Mouse (Mus musculus) spleen, adult 12 weeks (tissue): ENCODE data around the gene Phgdh.

Experiments used
- DNase-seq: peaks from one replicate; pipeline ENCODE4 v3.0.0; 2022; ENCODE audit warnings: low spot score

Phgdh gene

DNA sequence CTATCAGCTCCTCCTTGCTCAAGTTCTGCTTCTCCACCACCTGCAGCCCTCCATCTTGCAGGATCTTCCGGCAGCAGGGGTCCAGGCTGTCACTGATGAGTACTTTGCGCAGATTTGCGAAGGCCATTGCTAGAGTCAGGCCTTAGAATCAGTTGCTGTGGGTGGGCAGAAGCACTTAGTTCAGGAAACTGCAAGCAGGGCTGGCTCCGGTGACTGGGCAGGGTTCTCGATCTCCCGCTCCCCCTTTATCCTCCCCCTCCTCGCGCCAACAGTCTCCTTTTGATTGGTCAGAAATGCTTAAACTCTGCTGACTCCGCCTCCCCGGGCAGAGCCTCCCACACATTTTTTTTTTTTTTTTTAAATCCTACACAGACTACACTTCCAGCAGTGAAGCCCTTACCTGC is at the start of gene Phgdh:
Phgdh (minus strand) TSS at position 285 of the 404 bp plus-strand sequence.
- DNase-seq, result peak; percentile 46

DNA sequence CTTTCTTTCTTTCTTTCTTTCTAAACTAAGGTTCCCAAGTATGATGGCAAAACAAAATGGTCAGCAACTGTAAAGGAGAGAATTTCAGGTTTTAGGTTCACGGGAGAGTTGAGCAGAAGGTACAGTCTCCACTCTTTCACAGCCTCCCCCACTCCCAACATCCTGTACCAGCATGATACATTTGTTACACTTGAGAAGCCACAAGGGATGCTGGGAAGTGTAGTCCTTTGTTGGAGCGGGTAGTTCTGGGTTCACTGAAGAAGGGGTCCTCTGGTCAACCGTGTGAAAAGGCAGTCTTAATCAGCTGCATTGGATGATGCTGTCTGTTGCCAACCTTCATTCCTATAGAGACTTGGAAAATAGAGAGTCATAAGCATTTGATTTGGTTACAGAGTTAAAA is 49.5 kb upstream of the Phgdh start:
- DNase-seq, result no peak

DNA sequence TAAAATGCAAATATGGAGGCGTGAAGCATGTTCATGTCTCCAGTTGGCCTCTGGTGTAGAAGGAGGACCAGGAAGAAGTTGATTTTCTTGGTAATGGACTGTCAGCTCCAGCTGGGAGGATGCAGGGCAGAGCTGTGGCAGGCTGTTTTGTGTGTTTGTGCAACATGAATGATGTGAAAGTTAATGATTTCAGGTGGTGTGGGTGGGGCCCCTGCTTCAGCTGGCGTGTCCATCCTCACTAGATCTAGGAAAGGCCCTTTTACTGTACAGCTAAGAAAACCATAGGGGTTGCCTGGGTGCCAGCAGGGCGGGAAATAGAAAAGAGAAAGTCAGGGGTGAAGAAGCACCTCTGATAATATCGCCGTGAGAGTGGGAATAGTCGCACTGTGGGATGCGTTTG is 48.0 kb upstream of the Phgdh start:
- DNase-seq, result no peak

DNA sequence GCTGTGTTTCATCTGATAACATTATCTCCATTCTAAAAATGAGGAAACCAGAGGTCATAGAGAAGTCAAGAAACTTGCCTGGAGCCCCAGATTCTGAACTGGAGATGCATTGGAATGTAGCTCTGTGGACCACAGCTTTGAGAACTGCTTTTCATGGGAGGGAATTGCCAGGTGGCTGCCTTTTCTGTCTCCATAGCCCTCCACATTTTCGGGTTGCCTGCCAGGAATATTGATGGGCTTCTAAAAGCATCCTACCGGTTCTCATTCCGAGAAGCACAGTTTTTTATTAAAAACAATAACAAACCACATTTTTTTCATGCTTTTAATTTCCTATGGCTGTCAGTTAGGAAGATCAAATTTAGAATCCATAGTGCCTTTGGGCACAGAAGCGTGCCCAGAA is 47.3 kb upstream of the Phgdh start:
- DNase-seq, result no peak

DNA sequence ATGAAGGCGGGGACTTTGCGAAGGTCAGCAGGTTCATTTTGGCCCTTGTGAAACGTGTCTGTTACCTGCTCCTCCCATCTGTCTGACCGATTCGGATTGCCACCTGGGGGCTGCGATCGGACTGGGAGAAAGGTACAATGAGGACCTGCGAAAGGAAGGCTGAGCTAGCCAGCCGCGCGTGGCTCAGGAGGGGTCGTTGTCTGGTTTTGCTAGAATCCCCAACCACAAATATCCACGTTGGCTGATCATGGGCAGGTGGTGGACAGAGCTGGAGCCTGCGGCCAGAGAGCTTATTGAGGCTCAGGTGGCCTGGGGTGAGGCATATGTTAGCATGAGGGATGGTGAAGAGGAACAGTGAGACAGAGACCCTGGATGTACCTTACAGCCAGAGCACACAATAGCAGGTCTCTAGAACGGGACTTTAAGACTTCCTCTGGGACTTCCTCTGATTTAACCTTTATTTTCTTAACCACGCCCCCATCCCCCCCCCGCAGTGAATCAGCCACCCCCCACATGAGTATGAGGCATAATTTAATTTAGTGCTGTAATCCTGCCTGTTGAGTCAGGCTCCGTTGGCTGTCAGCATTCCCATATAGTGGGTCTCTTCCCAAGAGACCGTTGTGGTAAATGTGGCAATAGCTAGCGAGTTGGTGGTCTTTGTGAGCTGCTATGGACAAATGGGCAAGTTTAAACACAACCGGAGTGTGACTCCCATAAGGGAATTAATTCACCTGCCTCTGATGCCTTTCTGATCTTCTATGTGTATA is 43.4 kb upstream of the Phgdh start:
- no peak for DNase-seq

DNA sequence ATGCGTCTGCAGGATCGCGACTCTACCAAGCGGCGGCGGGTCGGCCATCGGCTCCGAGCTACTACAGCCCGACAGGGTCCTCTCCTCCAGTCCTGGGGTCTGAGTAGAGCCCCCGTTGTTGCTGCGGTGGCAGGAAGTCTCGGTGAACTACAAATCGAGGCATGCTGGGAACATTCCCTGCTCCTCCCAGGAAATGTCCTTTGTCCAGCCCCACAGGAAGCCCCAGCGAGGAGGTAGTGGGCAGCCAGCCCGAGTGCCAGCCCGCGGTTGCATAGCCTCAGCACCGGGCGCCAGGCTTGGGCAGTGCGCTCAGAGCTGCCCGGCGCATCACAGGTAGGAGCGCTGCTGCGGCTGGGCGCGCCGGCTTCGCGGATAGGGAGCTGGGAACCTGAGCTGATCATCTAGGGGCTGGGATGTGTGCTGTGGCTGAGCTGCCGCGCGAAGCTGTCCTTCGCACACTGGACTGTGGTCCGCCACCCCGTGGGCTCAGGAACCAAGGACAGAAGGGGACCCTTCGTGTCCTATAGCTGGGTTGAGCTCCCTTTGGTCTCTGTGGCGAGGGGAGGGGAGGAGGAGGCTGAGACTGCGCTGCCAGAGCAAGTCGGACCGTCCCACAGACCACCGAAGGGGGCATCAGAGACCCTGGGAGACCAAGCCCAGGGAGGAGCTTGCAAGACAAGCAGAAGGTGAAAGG is 42.6 kb upstream of the Phgdh start, which contains the start of gene Zfp697:
Zfp697 (plus strand) TSS at position 216 of the 694 bp plus-strand sequence.
- no peak for DNase-seq

DNA sequence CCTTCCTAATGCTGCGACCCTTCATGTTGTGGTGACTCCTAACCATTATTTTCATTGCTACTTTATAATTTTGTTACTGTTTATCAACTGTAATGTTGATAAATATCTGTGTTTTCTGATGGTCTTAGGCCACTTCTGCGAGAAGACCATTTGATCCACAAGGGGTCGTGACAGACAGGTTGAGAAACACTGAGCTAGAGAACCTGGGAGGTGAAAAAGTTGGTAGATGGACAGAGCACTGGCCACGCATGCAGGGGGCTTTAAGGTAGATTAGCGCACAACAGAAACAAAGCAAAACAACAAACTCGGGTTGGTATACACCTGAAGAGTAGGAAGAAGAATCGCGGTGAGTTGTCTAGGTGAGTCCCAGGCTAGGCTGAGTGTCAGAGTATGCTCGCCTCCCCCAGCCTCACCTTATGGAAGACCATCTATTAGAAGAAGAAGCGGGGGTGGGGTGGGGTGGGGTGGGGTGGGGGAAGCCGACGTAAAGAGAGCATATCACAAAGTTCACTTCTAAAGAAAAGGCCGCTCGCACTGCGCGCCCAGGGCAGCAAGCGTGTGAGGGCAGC is 42.0 kb upstream of the Phgdh start:
- DNase-seq, result no peak

DNA sequence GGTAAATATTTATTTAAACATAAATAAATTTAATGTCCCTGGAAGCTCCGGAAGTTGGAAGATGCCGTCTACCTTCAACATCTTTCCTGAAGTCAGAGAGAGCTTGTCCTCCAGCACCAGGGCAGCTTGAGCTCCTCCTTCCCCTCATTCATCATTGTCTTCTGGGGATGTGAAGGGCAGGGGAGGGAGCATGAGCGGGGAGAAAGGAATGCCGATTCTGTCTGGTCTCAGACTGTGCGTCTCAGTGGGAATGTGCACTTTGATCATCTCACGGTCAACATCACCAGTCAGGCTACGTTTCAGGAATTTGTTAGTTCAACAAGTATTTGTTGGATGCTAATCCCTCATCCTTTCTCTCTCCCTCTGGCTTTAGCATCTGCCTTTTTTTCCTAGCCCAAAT is 39.4 kb upstream of the Phgdh start:
- DNase-seq, result no peak

DNA sequence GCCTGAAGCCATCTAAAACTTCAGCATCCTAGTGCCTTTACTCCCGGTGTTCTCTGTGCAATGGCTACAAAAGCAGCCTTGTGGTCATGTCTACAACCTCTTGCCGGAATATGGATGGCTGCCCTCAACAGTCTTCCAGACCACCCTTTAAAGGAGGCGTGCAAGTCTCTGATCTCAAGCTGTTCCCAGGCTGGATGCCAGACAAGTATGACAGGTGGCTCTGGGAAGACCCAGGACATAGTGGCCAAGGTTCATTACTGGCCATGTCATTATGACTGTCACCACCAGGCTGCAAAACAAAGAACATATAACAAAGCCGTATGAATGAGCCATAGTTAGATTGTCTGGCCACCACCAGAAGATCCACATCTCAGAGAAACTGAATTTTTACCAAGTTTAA is 38.5 kb upstream of the Phgdh start:
- DNase-seq, result no peak

DNA sequence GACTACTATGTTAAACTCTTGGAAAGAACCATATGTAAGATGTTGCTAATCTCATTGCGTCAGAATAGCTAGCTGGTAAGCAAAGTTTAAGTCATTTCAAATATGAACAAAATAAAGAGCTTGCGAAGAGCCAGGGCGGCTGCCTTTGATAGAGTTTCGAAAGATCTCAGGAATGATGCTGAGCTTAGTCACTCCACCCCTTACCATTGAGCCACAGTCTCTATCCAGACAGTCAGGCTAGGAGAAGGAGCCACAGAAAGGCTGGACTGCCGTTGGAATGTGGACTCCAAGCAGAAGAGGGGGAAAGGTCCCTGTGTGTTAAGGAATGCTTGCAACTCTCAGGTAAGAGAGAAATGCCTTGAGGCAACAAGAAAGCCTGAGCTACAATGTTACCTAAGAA is 35.2 kb upstream of the Phgdh start:
- no peak for DNase-seq

DNA sequence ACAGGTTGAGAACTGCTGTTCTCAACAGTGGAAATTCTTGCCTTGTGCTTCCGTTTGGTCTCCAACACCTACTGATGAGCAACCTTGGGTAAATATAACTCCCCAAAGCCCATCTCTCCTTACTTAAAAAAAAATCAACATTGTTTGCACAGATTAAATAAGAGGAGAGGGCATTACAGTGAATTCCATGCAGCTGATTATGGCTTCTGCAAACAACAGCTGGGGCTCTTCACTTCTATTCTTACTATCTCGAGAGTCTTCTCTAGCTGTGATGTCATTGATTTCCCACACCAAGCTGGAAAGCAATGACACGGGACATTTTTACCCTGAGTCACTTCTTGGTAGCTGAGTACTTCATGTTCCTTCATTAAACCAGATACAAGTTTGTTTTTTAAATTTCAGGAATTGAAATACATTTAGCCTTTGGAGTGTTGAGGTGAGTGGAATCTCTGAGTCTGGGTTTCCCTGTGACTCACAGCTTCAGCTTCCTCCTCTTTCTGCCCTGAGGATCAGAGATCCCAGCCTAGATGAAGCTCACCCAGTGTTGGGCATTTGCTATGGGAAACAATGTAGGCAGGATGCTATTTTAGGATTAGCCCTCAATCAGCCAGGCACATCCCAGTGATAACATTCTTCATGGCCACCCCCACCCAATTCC is 34.4 kb upstream of the Phgdh start:
- DNase-seq, result no peak

DNA sequence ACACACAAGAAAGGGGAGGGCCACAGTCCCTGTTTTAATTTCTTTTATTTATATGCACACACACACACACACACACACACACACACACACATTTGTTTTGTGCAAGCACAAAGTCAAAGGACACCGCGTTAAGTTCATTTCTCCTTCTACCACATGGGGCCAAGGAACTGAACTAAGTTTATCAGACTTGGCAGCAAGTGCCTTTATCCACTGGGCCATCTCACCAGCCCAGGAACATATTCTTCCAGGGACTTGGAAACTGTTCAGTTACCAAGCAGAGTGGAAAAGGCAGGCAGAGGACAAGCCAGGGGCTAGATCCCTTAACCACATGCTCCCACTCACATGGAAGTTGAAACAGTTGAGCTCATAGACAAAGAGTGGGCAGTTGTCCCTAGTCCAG is 29.0 kb upstream of the Phgdh start:
- no peak for DNase-seq

DNA sequence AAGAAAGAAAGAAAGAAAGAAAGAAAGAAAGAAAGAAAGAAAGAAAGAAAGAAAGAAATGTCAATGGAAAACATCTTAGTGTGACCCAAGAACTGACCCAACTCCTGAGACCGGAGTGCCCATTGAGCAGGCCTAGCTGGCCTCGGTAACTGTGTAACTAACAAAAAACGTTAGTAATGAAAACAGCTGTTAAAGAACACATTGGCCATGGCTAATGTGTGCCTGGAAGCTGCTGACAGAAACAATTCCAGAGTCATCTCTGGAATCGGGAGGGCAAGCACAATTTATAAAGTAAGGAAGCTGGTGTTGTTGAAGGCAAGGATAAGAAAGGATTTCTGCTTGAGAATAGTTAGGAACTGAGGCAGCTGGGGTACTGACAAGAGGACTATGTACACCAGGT is 28.5 kb upstream of the Phgdh start:
- DNase-seq, result no peak

DNA sequence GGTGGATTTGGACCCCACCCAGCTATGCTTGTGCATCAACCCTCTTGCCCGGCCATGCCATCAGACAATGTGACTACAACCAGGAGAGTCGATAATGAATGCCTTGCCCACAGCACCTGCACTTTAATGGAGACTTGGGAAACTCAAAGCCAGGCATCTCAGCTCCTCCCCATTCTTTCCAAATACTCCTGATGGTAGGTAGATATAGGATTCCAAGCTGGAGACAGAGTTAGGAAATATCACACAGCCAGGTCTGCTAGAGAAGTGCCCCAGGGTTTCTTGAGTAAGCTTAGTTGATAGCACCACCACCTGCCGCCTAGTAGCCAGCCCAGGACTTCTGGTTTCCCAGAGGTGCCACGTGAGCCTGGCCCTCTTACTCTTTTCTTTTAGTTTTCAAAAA is 27.0 kb upstream of the Phgdh start:
- no peak for DNase-seq

DNA sequence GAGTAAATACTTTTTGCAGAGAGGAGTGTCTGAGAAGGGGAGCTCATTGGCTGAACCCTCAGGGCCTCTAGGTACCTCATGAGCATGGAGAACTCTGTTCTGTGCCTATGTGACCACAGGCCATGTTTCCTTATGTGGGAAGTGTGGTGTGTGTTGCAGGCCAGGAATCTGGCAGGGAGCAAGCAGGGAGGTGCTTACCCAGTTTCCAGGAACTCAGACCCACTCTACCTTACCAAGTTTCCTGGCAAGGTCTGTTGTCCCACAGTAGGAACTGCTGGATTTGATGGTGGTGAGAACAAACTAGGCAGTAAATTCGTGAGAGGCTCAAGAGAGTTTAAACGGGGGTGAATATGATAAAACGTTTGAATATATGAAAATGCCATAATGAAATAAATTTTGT is 26.3 kb upstream of the Phgdh start:
- DNase-seq, result no peak

DNA sequence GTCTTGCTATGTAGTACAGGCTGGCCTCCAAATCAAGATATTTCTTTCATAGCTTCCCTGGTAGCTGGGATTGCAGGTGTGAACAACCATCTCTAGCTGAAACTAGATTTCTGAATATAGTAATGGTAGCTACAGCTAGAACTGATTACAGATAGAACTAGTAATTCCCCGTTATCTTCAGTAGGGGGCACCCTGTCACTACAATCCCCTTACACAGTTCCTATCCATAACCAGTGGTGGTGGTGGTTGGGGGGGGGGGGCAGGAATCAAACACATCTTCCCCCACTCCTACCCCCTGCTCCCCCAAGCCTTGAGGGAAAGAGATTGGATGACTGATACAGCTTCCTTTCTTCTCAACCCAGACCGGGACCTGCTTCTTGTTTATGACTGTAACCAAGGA is 23.0 kb upstream of the Phgdh start:
- DNase-seq, result no peak

DNA sequence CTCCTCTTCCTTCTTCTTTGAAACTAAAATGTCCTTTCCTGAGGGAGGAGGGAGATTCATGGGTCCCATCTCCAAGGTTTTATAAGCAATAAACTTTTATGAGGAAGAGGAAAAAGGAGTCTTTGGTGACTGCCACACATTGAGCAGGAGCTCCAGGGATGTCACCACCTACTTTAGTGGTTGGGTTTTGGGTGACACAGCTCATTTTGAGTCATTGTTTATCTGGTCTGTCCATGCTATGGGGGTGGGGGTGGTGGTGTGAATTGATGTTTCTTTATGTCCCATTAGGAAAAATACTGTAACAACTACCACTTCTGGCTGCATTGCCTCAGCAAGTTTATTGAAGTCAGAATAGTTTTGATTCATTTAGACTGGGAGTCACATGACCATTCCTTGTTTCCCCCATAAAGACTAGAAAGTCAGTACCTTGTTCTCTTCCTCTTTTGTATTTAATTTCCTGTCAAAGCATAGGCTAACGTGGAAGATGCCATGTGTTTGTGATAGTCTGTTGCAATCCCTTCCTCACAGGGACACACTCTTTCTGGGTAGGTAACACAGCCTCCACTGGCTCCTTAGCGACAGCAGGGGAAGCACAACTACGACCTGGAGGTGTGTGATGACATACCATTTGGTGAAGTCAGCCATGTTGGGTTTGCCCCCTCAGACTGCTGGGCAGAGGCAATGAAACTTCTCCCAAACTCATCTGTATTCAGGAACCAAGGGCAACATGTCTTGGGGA is 17.0 kb upstream of the Phgdh start:
- DNase-seq, result no peak

DNA sequence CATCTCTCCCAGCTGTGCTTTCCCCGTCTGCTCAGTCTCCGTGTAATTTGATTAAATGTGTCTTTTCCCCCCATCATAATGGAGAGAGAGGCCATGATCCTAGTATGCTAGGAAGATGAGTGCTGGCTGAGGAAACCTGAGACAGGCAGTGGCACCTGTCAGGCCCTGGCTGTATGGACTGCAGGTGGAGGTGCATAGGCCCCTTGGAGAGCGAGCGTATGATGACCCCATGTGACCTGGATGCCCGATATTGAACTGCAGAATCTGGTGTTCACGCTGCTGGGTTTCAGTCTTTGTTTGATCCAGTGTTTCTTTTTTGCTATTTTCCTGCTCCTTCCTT is 16.2 kb upstream of the Phgdh start:
- DNase-seq, result no peak

DNA sequence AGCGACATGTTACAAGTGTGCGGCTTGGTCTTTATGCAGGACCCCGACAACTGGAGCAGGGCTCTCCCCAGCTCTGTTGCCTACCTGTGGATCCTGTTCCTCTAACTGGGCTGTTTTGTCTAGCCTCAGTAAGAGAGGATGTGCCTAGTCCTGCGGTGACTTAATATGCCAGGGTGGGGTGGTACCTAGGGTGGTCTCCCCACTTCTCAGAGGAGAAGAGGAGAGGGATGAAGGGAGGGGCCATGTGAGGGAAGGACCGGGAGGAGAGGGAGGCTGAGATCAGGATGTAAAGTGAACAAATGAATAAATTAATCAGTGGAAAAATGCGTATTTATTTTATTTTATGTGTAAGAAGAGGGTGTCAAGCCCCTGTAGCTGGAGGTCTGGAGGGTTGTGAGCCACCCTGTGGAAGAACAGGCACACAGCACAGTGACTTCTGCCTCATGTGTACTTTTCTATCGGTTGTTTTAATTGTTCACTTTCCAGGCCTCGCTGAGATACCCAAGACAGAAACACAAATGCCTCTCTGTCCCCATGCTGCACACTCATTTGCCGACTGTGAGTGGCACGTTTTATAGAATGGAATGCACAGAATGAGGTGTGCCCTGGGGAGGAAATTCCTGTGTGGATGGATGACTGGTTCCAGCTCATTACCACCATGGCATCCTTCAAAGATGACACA is 15.7 kb upstream of the Phgdh start:
- no peak for DNase-seq

DNA sequence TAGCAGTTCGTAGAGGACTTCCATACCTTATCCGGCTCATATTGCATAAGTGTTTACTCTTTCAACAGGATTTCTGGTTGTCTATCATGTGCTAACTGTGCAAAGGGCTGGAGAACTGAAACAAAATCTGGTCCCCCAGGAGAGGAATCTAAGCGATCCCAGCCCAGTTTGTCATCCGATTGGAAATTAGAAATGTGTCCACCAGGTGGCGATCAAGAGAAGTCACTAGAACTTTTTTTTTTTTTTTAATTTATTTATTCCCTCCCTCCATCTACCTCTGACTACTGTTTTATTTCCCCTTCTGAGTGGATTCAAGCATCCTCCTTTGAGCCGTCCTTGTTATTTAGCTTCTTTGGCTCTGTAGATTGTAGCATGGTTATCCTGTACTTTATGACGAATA is 14.1 kb upstream of the Phgdh start:
- DNase-seq, result no peak

DNA sequence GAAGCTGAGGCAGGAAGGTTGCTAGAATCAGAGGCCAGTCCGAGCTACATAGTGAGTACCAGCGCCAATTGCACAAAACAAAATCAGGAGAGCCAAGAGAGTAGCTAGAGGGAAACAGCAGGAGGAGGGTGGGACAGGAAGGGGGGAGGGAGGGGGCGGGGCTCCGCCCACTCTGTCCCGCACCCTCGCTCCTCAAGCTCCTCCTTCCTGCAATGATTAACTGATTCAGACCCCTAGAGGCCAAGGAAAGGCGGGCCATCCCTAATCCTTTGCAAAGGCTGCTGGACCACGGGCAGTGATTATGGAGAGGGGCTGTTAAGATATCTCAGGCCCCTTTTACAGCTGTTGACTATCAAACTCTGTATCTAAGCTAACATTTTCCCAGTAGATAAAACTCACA is 8.9 kb upstream of the Phgdh start:
- no peak for DNase-seq

DNA sequence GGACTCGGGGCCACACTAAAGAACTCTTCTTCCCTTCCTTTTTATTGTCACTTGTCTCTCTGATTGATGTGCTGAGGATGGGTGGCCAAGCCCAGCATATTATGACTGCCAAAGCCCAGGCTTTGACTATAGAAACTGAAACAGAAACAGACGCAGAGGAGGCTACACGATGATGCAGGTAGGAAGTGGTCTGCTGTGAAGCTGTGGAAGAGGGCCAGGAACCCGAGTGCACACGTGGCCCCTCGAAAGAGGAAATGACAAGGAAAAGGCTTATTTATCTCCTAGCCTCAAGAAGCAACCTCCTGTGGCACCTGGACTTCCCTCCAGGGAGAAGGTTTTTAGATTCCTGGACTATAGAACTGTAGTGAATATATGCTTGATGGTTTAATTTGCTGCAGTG is 8.3 kb upstream of the Phgdh start:
- peak; percentile 29 for DNase-seq
